Mouse (Mus musculus) A20 (cell line): ENCODE results near the gene Olfr432.
A peak's percentile ranks its signal among the peaks of the same experiment; 100 is the strongest.
"Not testable (repeated sequence)": the region's sequence is repeated elsewhere in the genome, so short reads cannot be mapped to it uniquely, and the experiment has no call there.

Source experiments
- DNase-seq: peaks from one replicate; pipeline ENCODE4 v3.0.0-alpha.2; 2011; ENCODE audit warnings: low read depth, low spot score

Olfr432 gene

GRCm38 (mm10) chr1:174048893-174049292 is at the start of gene Olfr432:
Gene Olfr432 (plus strand): TSS chr1:174049205.
- no peak for DNase-seq

GRCm38 (mm10) chr1:174004352-174005109 is 44.5 kb upstream of the Olfr432 start:
- not testable (repeated sequence) for DNase-seq

GRCm38 (mm10) chr1:174007050-174007449 is 42.0 kb upstream of the Olfr432 start:
- not testable (repeated sequence) for DNase-seq

GRCm38 (mm10) chr1:174031698-174032097 is 17.3 kb upstream of the Olfr432 start, which contains the start of gene Ifi205:
Gene Ifi205 (minus strand): TSS chr1:174031810.
- DNase-seq = no peak

GRCm38 (mm10) chr1:174035841-174036240 is 13.2 kb upstream of the Olfr432 start:
- no peak for DNase-seq

GRCm38 (mm10) chr1:174038480-174038879 is 10.5 kb upstream of the Olfr432 start:
- DNase-seq = no peak

- DNase-seq = peak; percentile 77
These were observed 8.4 kb upstream of the Olfr432 start, which contains the start of gene Olfr433 for GRCm38 (mm10) chr1:174040523-174041177. Gene Olfr433 (plus strand): TSS chr1:174040705.

- DNase-seq = not testable (repeated sequence)
These were observed 6.7 kb upstream of the Olfr432 start for GRCm38 (mm10) chr1:174042091-174042884.

GRCm38 (mm10) chr1:174044431-174044830 is 4.6 kb upstream of the Olfr432 start:
- DNase-seq = no peak

GRCm38 (mm10) chr1:174048227-174048626 is 778 bp upstream of the Olfr432 start:
- DNase-seq = not testable (repeated sequence)

- not testable (repeated sequence) for DNase-seq
These were observed 352 bp downstream of the Olfr432 start for GRCm38 (mm10) chr1:174049357-174049756.

GRCm38 (mm10) chr1:174050532-174050931 is 1.5 kb downstream of the Olfr432 start:
- DNase-seq = no peak

GRCm38 (mm10) chr1:174051515-174051914 is 2.5 kb downstream of the Olfr432 start:
- no peak for DNase-seq

- no peak for DNase-seq
These were observed 3.0 kb downstream of the Olfr432 start for GRCm38 (mm10) chr1:174051931-174052536.

- DNase-seq = no peak
These were observed 4.0 kb downstream of the Olfr432 start for GRCm38 (mm10) chr1:174052981-174053380.

- no peak for DNase-seq
These were observed 6.2 kb downstream of the Olfr432 start for GRCm38 (mm10) chr1:174055248-174055647.

GRCm38 (mm10) chr1:174066305-174066704 is 17.3 kb downstream of the Olfr432 start, which contains the start of gene Olfr430:
Gene Olfr430 (plus strand): TSS chr1:174066605.
- no peak for DNase-seq

- DNase-seq = no peak
These were observed 35.0 kb downstream of the Olfr432 start, which contains the start of gene Olfr429 for GRCm38 (mm10) chr1:174084031-174084430. Gene Olfr429 (plus strand): TSS chr1:174084331.

- no peak for DNase-seq
These were observed 47.6 kb downstream of the Olfr432 start, which contains the start of gene Olfr427 for GRCm38 (mm10) chr1:174096591-174096990. Gene Olfr427 (plus strand): TSS chr1:174096891.

- no peak for DNase-seq
These were observed 54.7 kb downstream of the Olfr432 start for GRCm38 (mm10) chr1:174103735-174104134.
